In the genomic region with DNA sequence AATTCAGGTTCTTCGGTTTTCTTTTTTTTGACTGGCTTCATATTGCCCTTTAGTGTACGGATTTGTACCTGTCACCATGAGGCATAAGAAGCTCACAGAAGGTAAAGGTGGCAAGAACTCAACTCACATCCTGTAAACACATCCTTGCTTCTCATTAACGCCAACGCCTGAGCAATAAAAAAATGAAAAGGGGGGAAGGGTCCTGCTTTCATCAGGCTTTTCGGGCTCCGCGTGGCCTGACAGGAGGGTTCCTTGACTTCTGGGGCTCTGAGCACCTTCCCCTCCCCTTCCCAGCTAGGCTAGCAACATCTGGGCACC, we compare ENCODE assay signal across 8 mouse cellular contexts. TPM values are rescaled to one million over a fixed set of nuclear protein-coding genes. Genes with fewer than 3 reads are reported as not detected.
A peak's percentile ranks its signal among the peaks of the same experiment; 100 is the strongest.
DNase-seq lines count a peak whose midpoint lies in the region; ATAC-seq and TF ChIP-seq lines count a peak whose summit lies in the region.

No protein-coding gene starts in this region.

- H3K27ac ChIP-seq in kidney, postnatal 0 days, result no peak overlapping the region
- no peak overlapping the region for H3K27ac ChIP-seq in embryonic facial prominence, embryonic 10.5 days (replicated peaks)
- no peak overlapping the region for H3K27ac ChIP-seq in hindbrain, embryonic 16.5 days (ENCODE audit: low read depth, low read length)
- H3K27ac ChIP-seq in midbrain, embryonic 16.5 days (ENCODE audit: low read length), result no peak overlapping the region

- H3K27me3 ChIP-seq in kidney, postnatal 0 days (ENCODE audit: insufficient read depth, low read length), result no peaks in the 10 kb centered on the region
- peaks cover 59% of the 10 kb centered on the region for H3K27me3 ChIP-seq in embryonic facial prominence, embryonic 10.5 days (replicated peaks; ENCODE audit: low read depth, poor library complexity, severe bottlenecking)
- H3K27me3 ChIP-seq in hindbrain, embryonic 16.5 days (replicated peaks; ENCODE audit: control insufficient read depth, insufficient read depth, low read length), result no peaks in the 10 kb centered on the region
- no peaks in the 10 kb centered on the region for H3K27me3 ChIP-seq in midbrain, embryonic 16.5 days (ENCODE audit: control insufficient read depth, insufficient read depth, low read depth, low read length)

- H3K9me3 ChIP-seq in kidney, postnatal 0 days (replicated peaks; ENCODE audit: low read length), result no peaks in the 10 kb centered on the region
- H3K9me3 ChIP-seq in embryonic facial prominence, embryonic 10.5 days, result no peaks in the 10 kb centered on the region
- no peaks in the 10 kb centered on the region for H3K9me3 ChIP-seq in hindbrain, embryonic 16.5 days (ENCODE audit: control insufficient read depth, low read length)
- H3K9me3 ChIP-seq in midbrain, embryonic 16.5 days (replicated peaks; ENCODE audit: control insufficient read depth, low read length, poor library complexity, severe bottlenecking), result no peaks in the 10 kb centered on the region

- DNase-seq in kidney, postnatal 0 days (ENCODE audit: low spot score), result no peak
- no peak for DNase-seq in kidney, adult 8-10 months
- DNase-seq in embryonic facial prominence, embryonic 10.5 days (ENCODE audit: low spot score), result no peak
- DNase-seq in MN1 (ENCODE audit: low spot score), result no peak
- no peak for DNase-seq in gastrocnemius, adult 18-20 months (ENCODE audit: low spot score)
- no peak for DNase-seq in right cerebral cortex, postnatal 4 days

- peak overlapping the region; percentile 60 for H3K9ac ChIP-seq in kidney, postnatal 0 days (ENCODE audit: low read depth, low read length)
- H3K9ac ChIP-seq in hindbrain, embryonic 16.5 days (ENCODE audit: low read depth, low read length), result peak overlapping the region; percentile 74
- peak overlapping the region; percentile 89 for H3K9ac ChIP-seq in midbrain, embryonic 16.5 days (ENCODE audit: low read depth, low read length)

- H3K4me2 ChIP-seq in kidney, postnatal 0 days (ENCODE audit: low read length), result peak overlapping the region; percentile 99
- H3K4me2 ChIP-seq in hindbrain, embryonic 16.5 days (ENCODE audit: low read length), result peak overlapping the region; percentile 98
- peak overlapping the region; percentile 95 for H3K4me2 ChIP-seq in midbrain, embryonic 16.5 days (ENCODE audit: low read length)

- peak overlapping the region; percentile 77 for H3K4me3 ChIP-seq in kidney, postnatal 0 days (replicated peaks; ENCODE audit: low read depth, low read length)
- H3K4me3 ChIP-seq in embryonic facial prominence, embryonic 10.5 days, result peak overlapping the region; percentile 78
- peak overlapping the region; percentile 78 for H3K4me3 ChIP-seq in hindbrain, embryonic 16.5 days (ENCODE audit: low read length)
- H3K4me3 ChIP-seq in midbrain, embryonic 16.5 days (ENCODE audit: low read depth, low read length), result peak overlapping the region; percentile 86

- TF ChIP-seq CTCF in kidney, postnatal 0 days (IDR thresholded peaks at IDR 0.05; ENCODE audit: low read depth), result no peak

- ATAC-seq in kidney, postnatal 0 days (replicated peaks; ENCODE audit: low FRiP score, low read depth), result no peak
- no peak; the same call in 1 of the 2 replicates for ATAC-seq in hindbrain, embryonic 16.5 days
- no peak for ATAC-seq in midbrain, embryonic 16.5 days

- no peaks in the 10 kb centered on the region for H3K36me3 ChIP-seq in kidney, postnatal 0 days (ENCODE audit: insufficient read depth, low read length)
- H3K36me3 ChIP-seq in embryonic facial prominence, embryonic 10.5 days (replicated peaks), result no peaks in the 10 kb centered on the region
- no peaks in the 10 kb centered on the region for H3K36me3 ChIP-seq in hindbrain, embryonic 16.5 days (ENCODE audit: control insufficient read depth, insufficient read depth, low read length)
- no peaks in the 10 kb centered on the region for H3K36me3 ChIP-seq in midbrain, embryonic 16.5 days (ENCODE audit: control insufficient read depth, insufficient read depth, low read length)

- WGBS in kidney, postnatal 0 days, result 21% methylated on average over 7 of the region's 7 CpGs
- WGBS in embryonic facial prominence, embryonic 10.5 days, result 16% methylated on average over 7 of the region's 7 CpGs
- 14% methylated on average over 7 of the region's 7 CpGs for WGBS in hindbrain, embryonic 16.5 days
- 15% methylated on average over 7 of the region's 7 CpGs for WGBS in midbrain, embryonic 16.5 days

- H3K4me1 ChIP-seq in kidney, postnatal 0 days (replicated peaks; ENCODE audit: insufficient read depth, low read length), result 0 out of 2 replicates have a peak, but pooled peaks cover 4% of the 10 kb centered on the region
- peaks cover 15% of the 10 kb centered on the region for H3K4me1 ChIP-seq in embryonic facial prominence, embryonic 10.5 days
- peaks cover 6% of the 10 kb centered on the region; the same call in 1 of the 2 replicates for H3K4me1 ChIP-seq in hindbrain, embryonic 16.5 days (ENCODE audit: control insufficient read depth, insufficient read depth, low read depth, low read length)
- no peaks in the 10 kb centered on the region for H3K4me1 ChIP-seq in midbrain, embryonic 16.5 days (ENCODE audit: control insufficient read depth, insufficient read depth, low read length)

RNA-seq across cellular contexts. Expression of a gene that starts 0.6 kb away (rescaled TPM):
- polyA plus RNA-seq in kidney, postnatal 0 days (2015; fragmentation: Nextera tagmentation; extraction: Ambion mirVana), result 2.0 and 2.3 TPM in 2 replicates
- 0.50 and 0.59 TPM in 2 replicates for polyA plus RNA-seq in embryonic facial prominence, embryonic 10.5 days (2016; fragmentation: Nextera tagmentation; extraction: Ambion mirVana)
- 3.4 and 3.8 TPM in 2 replicates for polyA plus RNA-seq in hindbrain, embryonic 16.5 days (2015; fragmentation: Nextera tagmentation; extraction: Ambion mirVana)
- 4.9 and 5.1 TPM in 2 replicates for polyA plus RNA-seq in midbrain, embryonic 16.5 days (2015; fragmentation: Nextera tagmentation; extraction: Ambion mirVana)
- total RNA-seq in gastrocnemius, adult 18-20 months (2021), result 10 to 100 TPM in 1 of 2 experiments, 1 to 10 TPM in 1; 8.2 to 18.2 TPM

RNA-seq across cellular contexts. Expression of a gene that starts 52.4 kb away (rescaled TPM):
- 22.8 and 24.6 TPM in 2 replicates for polyA plus RNA-seq in kidney, postnatal 0 days (2015; fragmentation: Nextera tagmentation; extraction: Ambion mirVana)
- 36.0 and 37.4 TPM in 2 replicates for polyA plus RNA-seq in embryonic facial prominence, embryonic 10.5 days (2016; fragmentation: Nextera tagmentation; extraction: Ambion mirVana)
- polyA plus RNA-seq in hindbrain, embryonic 16.5 days (2015; fragmentation: Nextera tagmentation; extraction: Ambion mirVana), result 17.6 and 18.9 TPM in 2 replicates
- polyA plus RNA-seq in midbrain, embryonic 16.5 days (2015; fragmentation: Nextera tagmentation; extraction: Ambion mirVana), result 19.0 and 19.6 TPM in 2 replicates
- 10 to 100 TPM in 1 of 2 experiments, 1 to 10 TPM in 1; 6.7 to 12.5 TPM for total RNA-seq in gastrocnemius, adult 18-20 months (2021)
